Mouse (Mus musculus) C2C12 (cell line): ENCODE results near the gene Pdcd11. TPM values are rescaled to one million over a fixed set of nuclear protein-coding genes. Genes with fewer than 3 reads are reported as not detected.
A peak's percentile ranks its signal among the peaks of the same experiment; 100 is the strongest.

Experiments
- H3K27me3 ChIP-seq: one replicate; pipeline ENCODE4 v1.6.1; 2011; ENCODE audit not compliant: control insufficient read depth, insufficient read depth, insufficient read length
- H3K36me3 ChIP-seq: one replicate; pipeline ENCODE4 v1.6.1; 2011; ENCODE audit not compliant: control insufficient read depth, insufficient read depth
- H3K4me3 ChIP-seq: one replicate; pipeline ENCODE4 v1.5.1; 2011; ENCODE audit warnings: mild to moderate bottlenecking, control low read depth; ENCODE audit not compliant: poor library complexity, insufficient read depth, severe bottlenecking
- H3K79me2 ChIP-seq: one replicate; pipeline ENCODE4 v1.6.1; 2011; ENCODE audit not compliant: control insufficient read depth, insufficient read depth
- H3K79me3 ChIP-seq: one replicate; pipeline ENCODE4 v1.6.1; 2011; ENCODE audit warnings: low read depth, control low read depth
- H3ac ChIP-seq: one replicate; pipeline ENCODE3; 2011; ENCODE audit warnings: low read depth; ENCODE audit not compliant: control insufficient read depth, insufficient read length
- CEBPB ChIP-seq: IDR thresholded peaks from one replicate; pipeline ENCODE4 v1.6.1; 2011; ENCODE audit warnings: low read depth, mild to moderate bottlenecking, control low read depth, moderate library complexity
- CTCF ChIP-seq: IDR thresholded peaks from one replicate; pipeline ENCODE4 v1.5.1; 2011; ENCODE audit not compliant: control insufficient read depth, insufficient read depth, insufficient read length
- FOSL1 ChIP-seq: IDR thresholded peaks from one replicate; pipeline ENCODE4 v1.8.0; 2011; ENCODE audit warnings: mild to moderate bottlenecking, low read length; ENCODE audit not compliant: poor library complexity, insufficient read depth, severe bottlenecking
- MAX ChIP-seq: IDR thresholded peaks from one replicate; pipeline ENCODE4 v1.6.1; 2011; ENCODE audit warnings: mild to moderate bottlenecking, control low read depth
- MYOD1 ChIP-seq: IDR thresholded peaks from one replicate; pipeline ENCODE4 v1.6.1; 2011; ENCODE audit warnings: low read depth; ENCODE audit not compliant: control insufficient read depth, insufficient read length
- MYOG ChIP-seq: IDR thresholded peaks from one replicate; pipeline ENCODE4 v1.6.1; 2011; ENCODE audit not compliant: control insufficient read depth, insufficient read length; ENCODE audit errors: extremely low read depth
- USF1 ChIP-seq: IDR thresholded peaks from one replicate; pipeline ENCODE4 v1.6.1; 2011; ENCODE audit warnings: low read depth, mild to moderate bottlenecking, control low read depth, moderate library complexity
- polyA plus RNA-seq: library from polyadenylated mRNA; unstranded; fragments of >200 nt; fragmentation: generic; extraction: Trizol; gene quantifications from one replicate; pipeline ENCODE4 v1.2.1, GENCODE M21; 2012; ENCODE audit warnings: missing spikeins

Pdcd11 gene
- polyA plus RNA-seq, 1 experiment: 21.0 TPM

DNA sequence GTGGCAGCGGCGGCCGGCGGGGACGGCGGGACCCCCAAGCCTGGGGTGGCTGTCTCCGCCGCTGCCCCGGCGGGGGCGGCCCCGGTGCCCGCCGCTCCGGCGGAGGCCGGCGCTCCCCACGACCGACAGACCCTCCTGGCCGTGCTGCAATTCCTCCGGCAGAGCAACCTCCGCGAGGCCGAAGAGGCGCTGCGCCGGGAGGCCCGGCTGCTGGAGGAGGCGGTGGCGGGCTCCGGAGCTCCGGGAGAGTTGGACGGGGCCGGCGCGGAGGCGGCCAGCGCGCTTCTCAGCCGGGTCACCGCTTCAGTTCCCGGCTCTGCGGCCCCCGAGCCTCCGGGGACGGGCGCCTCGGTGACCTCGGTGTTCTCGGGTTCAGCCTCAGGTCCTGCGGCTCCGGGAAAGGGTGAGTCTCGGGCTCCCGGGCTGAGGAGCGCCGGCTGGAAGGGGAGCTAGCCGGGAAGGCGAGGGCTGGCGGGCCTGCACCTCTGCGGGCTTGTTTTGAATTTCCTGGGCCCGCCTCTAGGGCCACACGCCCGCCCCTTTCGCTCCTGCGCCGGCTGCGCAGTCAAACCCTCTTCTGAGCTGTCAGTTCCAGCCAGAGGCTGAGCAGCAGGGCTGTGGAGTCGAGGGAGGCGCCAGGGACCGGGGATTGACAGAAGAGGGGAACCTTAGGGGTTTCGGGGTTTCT, 22.5 kb upstream of the Pdcd11 start:
- TF ChIP-seq USF1: no peak
- peak; percentile 31 for TF ChIP-seq MAX
- H3K4me3 ChIP-seq: peak overlapping the region; percentile 78
- H3K79me2 ChIP-seq: peaks cover 36% of the 10 kb centered on the region
- H3ac ChIP-seq: peak overlapping the region; percentile 97
- peaks cover 10% of the 10 kb centered on the region for H3K79me3 ChIP-seq
- H3K27me3 ChIP-seq: no peaks in the 10 kb centered on the region
- H3K36me3 ChIP-seq: peaks cover 24% of the 10 kb centered on the region

DNA sequence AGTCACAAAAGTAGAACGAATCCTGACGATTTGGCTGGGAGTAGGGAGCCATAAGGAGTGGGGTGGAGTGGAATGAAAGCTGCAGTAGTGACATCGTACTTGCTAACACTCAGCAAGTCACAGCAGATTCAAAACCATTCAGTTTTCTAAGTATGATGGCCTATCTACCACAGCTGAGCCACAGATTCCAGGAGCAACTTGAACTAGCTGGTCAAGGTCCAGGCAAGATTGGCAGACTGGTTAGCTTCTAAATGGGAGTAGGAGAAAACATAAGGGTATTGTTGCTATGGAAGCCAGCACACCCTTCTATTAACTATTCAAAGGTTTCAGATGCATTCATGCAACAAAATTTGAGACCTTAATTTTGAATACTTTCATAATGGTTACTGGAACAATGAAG, 2.3 kb upstream of the Pdcd11 start:
- Histone ChIP-seq H3K36me3 (peaks cover 40% of the 10 kb centered on the region), H3ac (no peak overlapping the region), H3K27me3 (no peaks in the 10 kb centered on the region), H3K79me2 (peaks cover 78% of the 10 kb centered on the region), H3K79me3 (peaks cover 72% of the 10 kb centered on the region), H3K4me3 (no peak overlapping the region)
- TF ChIP-seq FOSL1: no peak
- no peak for TF ChIP-seq MAX
- no peak for TF ChIP-seq USF1
- TF ChIP-seq MYOG: no peak
- no peak for TF ChIP-seq CTCF
- TF ChIP-seq MYOD1: no peak
- no peak for TF ChIP-seq CEBPB

DNA sequence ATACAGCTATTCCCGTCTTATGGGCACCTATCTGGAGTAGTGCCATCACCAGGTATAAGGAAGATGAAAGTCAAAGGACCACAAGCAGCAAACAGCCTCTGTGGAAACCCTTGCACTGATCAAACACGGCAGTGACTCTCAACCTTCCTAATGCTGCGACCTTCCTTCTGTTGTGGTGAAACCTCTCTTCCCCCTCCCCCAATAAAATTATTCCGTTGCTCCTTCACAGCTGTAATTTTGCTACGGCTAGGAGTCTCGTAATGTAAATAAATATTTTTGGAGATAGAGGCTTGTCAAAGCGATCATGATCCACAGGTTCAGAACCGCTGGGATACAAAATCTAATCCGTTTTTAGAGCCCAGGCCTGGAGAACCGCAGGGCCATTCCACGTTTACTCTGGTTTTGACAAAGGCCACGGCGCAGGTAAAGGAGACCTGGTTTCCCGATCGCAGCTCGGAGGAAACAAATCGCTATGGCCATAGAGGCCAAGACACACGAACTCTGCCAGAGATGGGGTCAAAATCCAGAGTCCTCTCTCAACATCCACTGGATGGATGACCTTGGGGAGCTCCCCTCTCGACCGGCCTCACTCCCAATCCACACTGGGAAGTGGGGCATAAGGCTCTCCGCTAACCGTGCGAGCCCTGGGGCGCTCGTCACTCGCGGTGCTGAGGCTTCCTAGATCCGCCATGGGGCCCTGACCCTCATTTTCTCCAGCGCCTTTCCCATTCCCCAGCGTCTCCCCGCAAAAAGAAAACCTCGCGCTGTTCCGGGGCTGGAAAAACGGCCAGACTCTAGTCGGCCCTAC, 646 bp upstream of the Pdcd11 start:
- H3K79me3 ChIP-seq: peaks cover 78% of the 10 kb centered on the region
- peak overlapping the region; percentile 91 for H3K4me3 ChIP-seq
- peaks cover 95% of the 10 kb centered on the region for H3K79me2 ChIP-seq
- no peaks in the 10 kb centered on the region for H3K27me3 ChIP-seq
- H3K36me3 ChIP-seq: peaks cover 38% of the 10 kb centered on the region
- H3ac ChIP-seq: peak overlapping the region; percentile 87
- TF ChIP-seq CTCF (no peak), FOSL1 (no peak), MYOG (no peak), MYOD1 (no peak), MAX (no peak), CEBPB (no peak), USF1 (no peak)

DNA sequence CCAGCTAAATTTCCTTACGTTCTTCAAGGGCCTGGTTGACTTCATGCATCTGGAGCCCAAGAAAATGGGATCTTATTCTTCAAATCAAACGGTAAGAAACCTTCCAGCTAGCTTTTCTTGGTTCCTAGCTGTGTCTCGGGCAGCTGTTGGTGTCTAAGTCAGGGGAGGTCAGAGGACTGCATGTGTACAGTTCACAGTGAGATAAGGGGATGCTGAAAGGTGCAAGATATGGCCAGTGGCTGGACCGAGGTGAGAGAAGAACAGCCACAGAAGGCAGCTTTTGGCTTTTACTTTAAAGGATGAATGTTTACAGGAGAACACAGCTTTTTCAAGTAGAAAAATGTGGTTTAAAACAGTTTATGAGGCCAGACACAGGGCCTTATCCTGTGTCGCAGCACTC, 10.5 kb downstream of the Pdcd11 start:
- TF ChIP-seq MYOD1 (no peak), CEBPB (no peak), USF1 (no peak), CTCF (no peak), MYOG (no peak), MAX (no peak), FOSL1 (no peak)
- Histone ChIP-seq H3K36me3 (peaks cover 98% of the 10 kb centered on the region), H3K27me3 (no peaks in the 10 kb centered on the region), H3K79me2 (no peaks in the 10 kb centered on the region), H3ac (no peak overlapping the region), H3K4me3 (no peak overlapping the region), H3K79me3 (no peaks in the 10 kb centered on the region)

DNA sequence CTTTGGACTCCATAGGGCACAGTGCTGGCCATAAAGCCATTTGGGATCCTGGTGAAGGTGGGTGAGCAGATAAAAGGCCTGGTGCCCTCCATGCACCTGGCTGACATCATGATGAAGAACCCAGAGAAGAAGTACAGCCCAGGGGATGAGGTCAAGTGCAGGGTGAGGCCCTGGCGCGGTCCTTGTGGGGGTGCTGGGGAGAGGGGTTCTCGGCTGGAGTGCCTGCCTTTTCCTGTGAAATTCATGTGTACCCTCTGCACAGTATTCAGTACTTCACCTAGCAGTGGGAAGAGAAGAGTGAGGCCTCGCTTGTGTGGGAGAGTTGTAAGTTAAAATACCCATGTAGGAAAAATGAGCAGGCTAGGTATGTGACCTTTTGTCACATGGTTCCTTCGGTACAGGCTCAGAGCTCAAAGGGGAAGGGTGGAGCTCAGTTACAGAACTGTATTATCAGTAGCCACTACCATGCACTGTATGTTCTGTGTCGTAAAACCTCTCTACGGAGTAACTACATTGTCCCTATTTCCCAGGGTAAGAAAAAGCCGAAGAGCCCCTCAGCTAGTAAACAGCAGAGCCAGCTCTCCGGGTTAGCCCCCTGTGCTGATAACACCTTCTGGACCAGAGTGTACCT, 14.2 kb downstream of the Pdcd11 start:
- TF ChIP-seq CEBPB (no peak), MYOG (no peak), MYOD1 (no peak), CTCF (no peak), FOSL1 (no peak), MAX (no peak), USF1 (no peak)
- Histone ChIP-seq H3K36me3 (peaks cover 96% of the 10 kb centered on the region), H3K79me3 (no peaks in the 10 kb centered on the region), H3K4me3 (no peak overlapping the region), H3ac (no peak overlapping the region), H3K79me2 (no peaks in the 10 kb centered on the region), H3K27me3 (no peaks in the 10 kb centered on the region)

DNA sequence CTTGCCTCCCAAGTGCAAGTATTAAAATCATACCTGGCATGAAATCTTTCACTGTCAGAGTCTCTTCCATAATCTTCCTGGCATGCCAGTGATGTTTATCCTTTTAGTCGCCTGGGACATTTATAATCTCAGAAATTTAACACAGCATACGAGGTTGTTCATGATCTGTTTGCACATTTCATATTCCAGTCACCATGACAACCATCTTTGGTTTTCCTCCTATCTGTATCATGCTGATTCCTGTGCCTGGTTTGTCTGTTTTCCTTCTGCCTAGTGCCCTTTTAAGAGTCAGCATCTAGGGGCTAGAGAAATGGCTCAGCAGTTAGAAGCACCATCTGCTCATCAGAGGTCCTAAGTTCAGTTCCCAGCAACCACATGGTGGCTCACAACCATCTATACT, 28.1 kb downstream of the Pdcd11 start:
- Histone ChIP-seq H3ac (no peak overlapping the region), H3K79me2 (no peaks in the 10 kb centered on the region), H3K4me3 (no peak overlapping the region), H3K27me3 (no peaks in the 10 kb centered on the region), H3K36me3 (peaks cover 81% of the 10 kb centered on the region), H3K79me3 (no peaks in the 10 kb centered on the region)
- no peak for TF ChIP-seq CEBPB
- TF ChIP-seq MYOD1: no peak
- TF ChIP-seq USF1: no peak
- no peak for TF ChIP-seq MYOG
- TF ChIP-seq FOSL1: no peak
